Mouse (Mus musculus): Measurements from ENCODE around the gene Gramd1b. TPM values are rescaled to one million over a fixed set of nuclear protein-coding genes. Genes with fewer than 3 reads are reported as not detected.

Gene Gramd1b
- total RNA-seq, 2 experiments from 2014 or later = 1.1 to 5.4 TPM

DNA sequence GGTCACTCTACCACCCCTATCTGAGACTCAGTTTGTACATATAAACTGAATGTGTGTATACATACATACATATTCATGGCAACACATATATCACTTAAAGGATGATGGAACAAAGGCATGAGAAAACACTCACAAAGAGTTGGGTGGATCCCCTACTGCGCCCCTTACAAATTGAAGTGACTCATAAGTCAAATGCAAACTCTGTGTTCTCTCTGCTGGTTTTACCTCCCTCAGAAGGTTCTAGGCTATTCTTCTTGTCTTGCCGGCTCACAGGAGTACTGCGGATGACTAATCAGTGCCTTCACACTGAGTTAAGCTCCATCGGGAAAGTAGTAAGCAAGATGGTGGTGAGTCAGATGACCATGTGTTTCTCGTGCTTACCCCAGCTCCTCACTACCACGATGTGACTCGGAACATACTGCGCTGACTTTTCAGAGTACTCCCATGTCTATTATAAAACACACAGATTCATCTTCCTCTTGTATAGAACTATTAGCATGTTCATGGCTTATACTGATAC, 182.4 kb downstream of the Gramd1b start:
- no peak for ATAC-seq (replicated peaks; ENCODE audit: low FRiP score, poor library complexity, severe bottlenecking)

DNA sequence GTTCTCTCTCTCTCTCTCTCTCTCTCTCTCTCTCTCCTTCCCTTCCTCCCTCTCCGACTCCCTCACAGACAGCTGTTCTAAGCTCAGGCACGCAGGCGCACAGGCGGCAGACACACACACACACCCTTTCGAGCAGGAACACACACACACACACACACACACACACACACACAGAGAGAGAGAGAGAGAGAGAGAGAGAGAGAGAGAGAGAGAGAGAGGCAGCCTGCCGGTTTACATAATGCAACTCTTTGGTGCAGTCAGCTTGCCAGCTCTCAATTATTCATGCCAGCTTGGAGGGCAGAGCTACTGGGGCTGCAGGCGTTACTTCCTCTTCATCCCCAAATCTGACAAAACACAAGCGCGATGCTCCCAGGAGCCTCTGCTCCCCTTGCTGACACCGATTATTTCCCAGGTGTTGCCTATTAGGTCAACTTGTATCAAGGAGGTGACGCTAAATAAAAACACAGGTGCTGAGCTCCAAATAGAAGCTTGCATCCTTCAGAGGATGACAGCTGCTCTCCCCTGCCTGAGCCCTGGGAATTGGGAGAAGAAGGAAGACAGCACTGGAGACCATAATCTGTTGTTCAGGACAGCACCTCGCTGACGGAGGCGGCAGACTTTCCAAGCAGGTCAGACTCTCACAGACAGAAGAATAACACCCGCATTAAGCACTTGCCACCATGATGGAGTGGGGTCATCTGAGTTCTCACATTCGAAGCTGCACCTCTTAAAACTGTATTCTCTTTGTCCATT, 184.8 kb downstream of the Gramd1b start:
- no peak for ATAC-seq (replicated peaks; ENCODE audit: low FRiP score, poor library complexity, severe bottlenecking)

DNA sequence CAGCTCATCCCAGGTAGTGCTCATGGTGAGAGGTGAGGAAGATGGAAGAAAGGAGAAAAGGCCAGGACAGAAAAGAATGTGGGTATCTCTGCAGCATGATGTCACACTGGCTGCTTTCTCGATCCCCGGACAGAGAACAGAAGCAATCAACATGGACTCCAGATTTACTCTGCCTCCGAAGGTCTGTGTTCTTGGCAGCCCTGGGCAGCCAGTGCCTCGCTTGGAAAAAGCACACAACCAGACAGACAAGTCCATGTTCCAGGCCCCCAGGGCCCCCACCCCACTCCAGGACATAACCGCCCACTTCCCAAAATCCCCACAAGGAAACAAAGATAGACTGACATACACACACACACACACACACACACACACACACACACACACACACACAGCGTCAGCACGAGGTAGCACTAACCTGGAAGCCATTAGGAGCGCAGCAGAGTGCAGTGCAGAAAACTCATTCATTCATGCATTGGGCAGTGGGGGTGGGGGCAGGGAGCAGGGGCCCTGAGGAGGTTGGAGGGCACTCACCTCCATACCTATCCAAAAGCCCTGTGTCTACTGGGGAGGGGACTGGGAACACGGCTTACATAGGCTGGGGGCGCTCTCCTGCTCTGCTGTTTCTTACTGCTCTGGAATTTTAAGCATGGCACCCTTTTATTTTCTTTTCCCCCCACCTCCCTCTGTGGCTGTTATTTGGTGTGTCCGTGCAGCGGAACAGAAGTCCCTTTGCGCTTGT, 185.5 kb downstream of the Gramd1b start:
- ATAC-seq (replicated peaks; ENCODE audit: low FRiP score, poor library complexity, severe bottlenecking) = no peak

GRCm38 (mm10) chr9:40344801-40345492, 186.2 kb downstream of the Gramd1b start:
- ATAC-seq (replicated peaks; ENCODE audit: low FRiP score, poor library complexity, severe bottlenecking) = no peak

- no peak for ATAC-seq (replicated peaks; ENCODE audit: low FRiP score, poor library complexity, severe bottlenecking)
Measured at GRCm38 (mm10) chr9:40343828-40344227, 187.4 kb downstream of the Gramd1b start.

DNA sequence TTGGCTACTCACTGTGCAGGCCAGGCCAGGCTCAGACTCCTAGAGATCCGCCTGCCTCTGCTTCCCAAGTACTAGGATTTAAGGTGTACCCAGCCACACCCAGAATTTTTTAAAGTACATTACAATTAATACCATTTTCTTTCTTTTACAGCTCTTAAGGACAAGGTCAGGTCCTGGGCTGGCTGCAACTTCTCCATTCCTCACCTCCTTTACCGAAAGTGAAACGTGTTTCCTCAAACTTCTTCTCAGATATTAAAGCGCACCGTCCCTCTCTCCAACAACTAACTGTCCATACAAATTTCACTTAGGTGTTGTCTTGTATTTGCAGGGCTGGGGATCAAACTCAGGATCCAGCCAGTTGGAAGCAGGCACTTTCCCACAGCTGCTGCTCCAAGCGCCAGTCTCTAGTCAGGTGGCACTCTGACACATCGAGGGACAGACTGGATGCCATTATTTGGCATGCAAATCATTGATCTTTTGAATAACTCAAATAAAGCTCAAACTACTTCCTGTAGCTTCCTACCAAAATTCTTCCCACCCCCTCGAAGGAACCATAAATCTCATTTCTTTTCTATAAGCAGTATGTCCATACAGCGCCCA, 188.0 kb downstream of the Gramd1b start:
- no peak for ATAC-seq (replicated peaks; ENCODE audit: low FRiP score, poor library complexity, severe bottlenecking)

GRCm38 (mm10) chr9:40342101-40342500, 189.1 kb downstream of the Gramd1b start:
- ATAC-seq (replicated peaks; ENCODE audit: low FRiP score, poor library complexity, severe bottlenecking) = no peak

DNA sequence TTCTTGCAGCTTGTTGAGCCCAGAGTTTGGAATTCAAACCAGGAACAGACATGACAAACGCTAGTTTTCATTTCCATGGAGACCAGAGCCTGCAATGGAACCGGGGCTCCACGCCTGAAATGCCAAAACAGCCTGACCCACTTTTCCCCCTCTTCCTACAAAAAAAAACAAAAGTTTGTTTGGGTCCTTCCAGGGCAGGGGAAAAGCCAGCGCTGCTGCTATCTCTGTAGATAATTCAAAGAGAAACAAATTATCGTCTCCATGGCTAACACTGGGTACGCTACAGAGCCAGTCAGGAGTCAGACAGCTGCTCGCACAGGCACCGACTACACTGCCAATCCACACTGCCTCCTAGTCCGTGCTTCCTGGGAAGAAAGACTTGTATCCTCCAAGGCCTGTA, 191.6 kb downstream of the Gramd1b start:
- no peak for ATAC-seq (replicated peaks; ENCODE audit: low FRiP score, poor library complexity, severe bottlenecking)

- ATAC-seq (replicated peaks; ENCODE audit: low FRiP score, poor library complexity, severe bottlenecking) = no peak
Measured at GRCm38 (mm10) chr9:40337131-40337820, 193.9 kb downstream of the Gramd1b start.

DNA sequence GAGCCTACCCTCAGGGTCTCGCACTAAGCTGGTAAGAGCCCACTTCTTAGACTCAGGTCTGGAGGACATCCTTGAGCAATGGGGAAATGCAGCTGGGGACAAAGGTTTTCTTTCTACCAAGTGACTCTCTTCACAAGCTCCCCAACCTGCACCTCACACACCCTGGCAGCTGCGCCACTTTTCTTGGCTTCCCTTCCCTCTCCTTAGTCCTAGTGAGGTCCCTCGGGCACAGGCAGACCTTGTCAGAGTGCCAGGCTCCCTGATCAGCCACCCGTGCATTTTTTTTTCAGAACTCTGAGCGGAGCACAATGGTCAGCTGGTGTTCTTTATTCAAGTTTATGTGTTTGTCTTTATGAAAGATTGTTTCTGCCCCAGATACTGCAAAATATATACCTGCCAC, 194.5 kb downstream of the Gramd1b start:
- no peak for ATAC-seq (replicated peaks; ENCODE audit: low FRiP score, poor library complexity, severe bottlenecking)

DNA sequence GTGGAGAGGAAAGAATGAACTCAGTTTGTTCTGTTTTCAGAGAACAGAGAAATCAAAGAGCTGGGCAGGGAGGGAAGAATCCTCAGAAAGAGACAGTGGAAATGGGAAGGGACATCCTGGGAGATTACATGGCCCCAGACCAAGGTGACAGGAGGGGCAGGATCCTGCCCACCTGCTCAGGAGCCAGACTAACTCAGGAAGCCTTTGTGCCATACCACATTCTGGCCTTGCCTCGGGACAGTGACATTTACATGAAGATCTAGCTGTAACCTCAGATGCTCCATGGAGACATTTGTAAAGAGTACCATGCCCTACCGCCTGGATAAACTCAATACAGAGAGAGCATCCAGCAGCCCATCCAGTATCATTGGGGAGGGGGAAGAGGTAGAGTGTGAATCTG, 196.6 kb downstream of the Gramd1b start:
- no peak for ATAC-seq (replicated peaks; ENCODE audit: low FRiP score, poor library complexity, severe bottlenecking)

- no peak for ATAC-seq (replicated peaks; ENCODE audit: low FRiP score, poor library complexity, severe bottlenecking)
Measured at GRCm38 (mm10) chr9:40333649-40334396, 197.4 kb downstream of the Gramd1b start.

- ATAC-seq (replicated peaks; ENCODE audit: low FRiP score, poor library complexity, severe bottlenecking) = no peak
Measured at GRCm38 (mm10) chr9:40332731-40333648, 198.2 kb downstream of the Gramd1b start.

- ATAC-seq (replicated peaks; ENCODE audit: low FRiP score, poor library complexity, severe bottlenecking) = no peak
Measured at GRCm38 (mm10) chr9:40332326-40332725, 198.9 kb downstream of the Gramd1b start.

- ATAC-seq (replicated peaks; ENCODE audit: low FRiP score, poor library complexity, severe bottlenecking) = no peak
Measured at GRCm38 (mm10) chr9:40331411-40332286, 199.5 kb downstream of the Gramd1b start.

DNA sequence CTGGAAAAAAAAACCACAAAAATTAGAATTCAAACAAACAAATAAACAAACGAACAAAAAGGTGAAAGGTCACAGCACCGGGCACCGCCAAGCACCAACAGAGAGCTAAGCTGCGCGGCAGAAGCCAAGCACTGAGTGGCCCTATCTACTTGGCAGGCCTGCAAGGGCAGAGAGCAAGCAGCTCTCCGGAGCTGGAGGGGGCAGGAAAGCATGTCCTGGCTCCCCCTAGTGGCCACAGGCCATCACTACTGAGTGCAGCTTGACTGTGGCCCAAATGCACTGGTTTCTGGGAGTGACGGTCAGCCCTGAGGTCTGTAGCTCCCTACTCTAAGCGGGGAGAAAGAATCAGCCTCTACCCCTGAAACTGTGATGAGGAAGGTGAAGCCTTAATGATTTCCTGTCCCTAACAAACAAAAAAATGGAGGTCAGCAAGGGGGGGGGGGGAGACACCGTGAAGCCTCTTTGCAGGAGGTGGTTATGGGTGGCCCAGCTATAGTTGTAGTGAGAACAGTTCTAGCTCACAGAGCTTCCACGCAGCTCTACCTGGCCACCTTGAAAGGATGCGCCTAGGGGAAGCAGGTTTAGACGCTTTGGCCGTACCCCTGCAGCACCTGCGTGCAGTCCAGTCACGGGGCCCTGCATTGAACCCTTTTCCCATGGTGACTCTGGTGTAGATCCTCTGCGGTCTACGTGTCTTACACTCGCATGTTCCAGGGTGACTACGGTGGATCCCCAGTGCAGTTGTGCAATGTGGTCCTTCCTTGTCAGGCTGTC, 200.4 kb downstream of the Gramd1b start:
- peak; percentile 68 for ATAC-seq (replicated peaks; ENCODE audit: low FRiP score, poor library complexity, severe bottlenecking)
